Mouse (Mus musculus) hindbrain, embryonic 10.5 days (tissue): ENCODE data around the gene Per1. TPM values are rescaled to one million over a fixed set of nuclear protein-coding genes. Genes with fewer than 3 reads are reported as not detected.

Experiments
- DNase-seq: peaks from one replicate; pipeline ENCODE4 v3.0.0-alpha.2; 2017; ENCODE audit warnings: low spot score
- H3K27ac ChIP-seq: fragments of 300-500 bp; sonication (generic); 2 replicates; pipeline ENCODE4 v1.5.1; 2016; ENCODE audit warnings: mild to moderate bottlenecking, moderate library complexity
- H3K27me3 ChIP-seq: fragments of 300-500 bp; sonication (generic); 2 replicates; pipeline ENCODE4 v1.6.1; 2016; ENCODE audit warnings: mild to moderate bottlenecking; ENCODE audit not compliant: poor library complexity, insufficient read depth, severe bottlenecking
- H3K36me3 ChIP-seq: fragments of 300-500 bp; sonication (generic); 2 replicates; pipeline ENCODE4 v1.6.1; 2016; ENCODE audit warnings: mild to moderate bottlenecking, moderate library complexity
- H3K4me1 ChIP-seq: fragments of 300-500 bp; sonication (generic); replicated peaks from 2 replicates; pipeline ENCODE4 v1.6.1; 2016; ENCODE audit warnings: mild to moderate bottlenecking
- H3K4me3 ChIP-seq: fragments of 300-500 bp; sonication (generic); 2 replicates; pipeline ENCODE4 v1.5.1; 2016; ENCODE audit warnings: mild to moderate bottlenecking, moderate library complexity
- H3K9me3 ChIP-seq: fragments of 300-500 bp; sonication (generic); 2 replicates; pipeline ENCODE4 v1.6.1; 2016; ENCODE audit warnings: mild to moderate bottlenecking, moderate library complexity
- WGBS: fragments of 180-500 bp; shearing (Covaris S2); methylation state at CpG from one replicate; pipeline ENCODE4 v1.1.7; 2016; 5-methylcytosine and 5-hydroxymethylcytosine counted together
- polyA plus RNA-seq: library from polyadenylated mRNA; unstranded; fragments of >200 nt; fragmentation: Nextera tagmentation; extraction: Ambion mirVana; gene quantifications from 2 replicates; pipeline ENCODE4 v1.2.1, GENCODE M21; 2016

Gene Per1
- polyA plus RNA-seq, 1 experiment from 2014 or later = 9.8 TPM

GRCm38 (mm10) chr11:69070093-69070492 is 24.9 kb upstream of the Per1 start:
- H3K27me3 ChIP-seq = peaks cover 7% of the 10 kb centered on the region; the same call in 1 of the 2 replicates
- H3K27ac ChIP-seq = peak overlapping the region; percentile 98
- peaks cover 59% of the 10 kb centered on the region for H3K4me1 ChIP-seq
- H3K4me3 ChIP-seq = peak overlapping the region; percentile 79
- H3K36me3 ChIP-seq = no peaks in the 10 kb centered on the region
- under 1% methylated on average over 13 of the region's 13 CpGs for WGBS
- no peak for DNase-seq
- no peaks in the 10 kb centered on the region for H3K9me3 ChIP-seq

- Histone ChIP-seq H3K27ac (peak within 1 kb of the TSS; percentile 98), H3K4me3 (peak within 1 kb of the TSS; percentile 79), H3K9me3 (no peaks in the 10 kb centered on the region), H3K36me3 (no peaks in the 10 kb centered on the region), H3K4me1 (peaks cover 59% of the 10 kb centered on the region), H3K27me3 (peaks cover 6% of the 10 kb centered on the region; the same call in 1 of the 2 replicates)
- WGBS = under 1% methylated on average over 47 of the region's 47 CpGs
- peak; percentile 96 for DNase-seq
Measured at GRCm38 (mm10) chr11:69070590-69071222, 24.3 kb upstream of the Per1 start, which contains the start of gene Tmem107. Tmem107 (plus strand) TSS chr11:69070806.

- Histone ChIP-seq H3K27ac (peak overlapping the region; percentile 98), H3K36me3 (no peaks in the 10 kb centered on the region), H3K4me1 (peaks cover 54% of the 10 kb centered on the region), H3K27me3 (peaks cover 2% of the 10 kb centered on the region; the same call in 1 of the 2 replicates), H3K9me3 (no peaks in the 10 kb centered on the region), H3K4me3 (peak overlapping the region; percentile 79)
- 25% methylated on average over 9 of the region's 9 CpGs for WGBS
- no peak for DNase-seq
Measured at GRCm38 (mm10) chr11:69071262-69071661, 23.8 kb upstream of the Per1 start.

GRCm38 (mm10) chr11:69072234-69072633 is 22.8 kb upstream of the Per1 start:
- no peaks in the 10 kb centered on the region for H3K36me3 ChIP-seq
- H3K27me3 ChIP-seq = no peaks in the 10 kb centered on the region
- 81% methylated on average over 11 of the region's 11 CpGs for WGBS
- peak overlapping the region; percentile 79 for H3K4me3 ChIP-seq
- H3K4me1 ChIP-seq = peaks cover 45% of the 10 kb centered on the region
- no peak for DNase-seq
- H3K27ac ChIP-seq = peak overlapping the region; percentile 96
- H3K9me3 ChIP-seq = no peaks in the 10 kb centered on the region

- DNase-seq = no peak
- H3K36me3 ChIP-seq = no peaks in the 10 kb centered on the region
- H3K9me3 ChIP-seq = no peaks in the 10 kb centered on the region
Measured at GRCm38 (mm10) chr11:69072666-69073064, 22.4 kb upstream of the Per1 start.

GRCm38 (mm10) chr11:69073065-69073888 is 21.7 kb upstream of the Per1 start:
- H3K9me3 ChIP-seq = no peaks in the 10 kb centered on the region
- H3K27me3 ChIP-seq = no peaks in the 10 kb centered on the region
- DNase-seq = peak; percentile 83
- peak overlapping the region; percentile 79 for H3K4me3 ChIP-seq
- peaks cover 48% of the 10 kb centered on the region for H3K4me1 ChIP-seq
- H3K27ac ChIP-seq = peak overlapping the region; percentile 96
- no peaks in the 10 kb centered on the region for H3K36me3 ChIP-seq
- WGBS = under 1% methylated on average over 14 of the region's 14 CpGs

More at GRCm38 (mm10) chr11:69072666-69073064, 22.4 kb upstream of the Per1 start:
- Histone ChIP-seq H3K27me3 (no peaks in the 10 kb centered on the region), H3K4me1 (peaks cover 45% of the 10 kb centered on the region), H3K4me3 (peak overlapping the region; percentile 79), H3K27ac (peak overlapping the region; percentile 96)
- WGBS = 14% methylated on average over 9 of the region's 9 CpGs

- DNase-seq = no peak
- Histone ChIP-seq H3K9me3 (no peaks in the 10 kb centered on the region), H3K4me3 (no peak overlapping the region), H3K27me3 (no peaks in the 10 kb centered on the region), H3K4me1 (peaks cover 48% of the 10 kb centered on the region), H3K36me3 (no peaks in the 10 kb centered on the region), H3K27ac (peak overlapping the region; percentile 96; the same call in 1 of the 2 replicates)
- WGBS = 40% methylated on average over 6 of the region's 6 CpGs
Measured at GRCm38 (mm10) chr11:69073951-69074775, 20.9 kb upstream of the Per1 start.

- WGBS = 61% methylated on average over 2 of the region's 2 CpGs
- Histone ChIP-seq H3K27ac (no peak overlapping the region), H3K27me3 (no peaks in the 10 kb centered on the region), H3K4me3 (no peak overlapping the region), H3K4me1 (peaks cover 44% of the 10 kb centered on the region), H3K36me3 (no peaks in the 10 kb centered on the region), H3K9me3 (no peaks in the 10 kb centered on the region)
- no peak for DNase-seq
Measured at GRCm38 (mm10) chr11:69074776-69075069, 20.3 kb upstream of the Per1 start.

- Histone ChIP-seq H3K27me3 (no peaks in the 10 kb centered on the region), H3K4me1 (peaks cover 35% of the 10 kb centered on the region), H3K27ac (no peak overlapping the region), H3K36me3 (no peaks in the 10 kb centered on the region), H3K4me3 (no peak overlapping the region), H3K9me3 (no peaks in the 10 kb centered on the region)
- 43% methylated on average over 9 of the region's 9 CpGs for WGBS
- DNase-seq = no peak
Measured at GRCm38 (mm10) chr11:69075764-69076479, 19.1 kb upstream of the Per1 start.

- H3K36me3 ChIP-seq = no peaks in the 10 kb centered on the region
- H3K27me3 ChIP-seq = no peaks in the 10 kb centered on the region
- no peak overlapping the region for H3K4me3 ChIP-seq
- H3K27ac ChIP-seq = no peak overlapping the region
- peaks cover 29% of the 10 kb centered on the region for H3K4me1 ChIP-seq
- 78% methylated on average over 5 of the region's 5 CpGs for WGBS
- H3K9me3 ChIP-seq = no peaks in the 10 kb centered on the region
- no peak for DNase-seq
Measured at GRCm38 (mm10) chr11:69076572-69076971, 18.4 kb upstream of the Per1 start.

GRCm38 (mm10) chr11:69077316-69077715 is 17.7 kb upstream of the Per1 start:
- H3K4me3 ChIP-seq = no peak overlapping the region
- no peaks in the 10 kb centered on the region for H3K9me3 ChIP-seq
- H3K36me3 ChIP-seq = no peaks in the 10 kb centered on the region
- no peak overlapping the region for H3K27ac ChIP-seq
- peaks cover 21% of the 10 kb centered on the region for H3K4me1 ChIP-seq
- DNase-seq = no peak
- H3K27me3 ChIP-seq = no peaks in the 10 kb centered on the region
- WGBS = 86% methylated on average over 9 of the region's 9 CpGs

- Histone ChIP-seq H3K27ac (no peak overlapping the region), H3K27me3 (no peaks in the 10 kb centered on the region), H3K9me3 (no peaks in the 10 kb centered on the region), H3K4me3 (no peak overlapping the region), H3K4me1 (peaks cover 15% of the 10 kb centered on the region), H3K36me3 (no peaks in the 10 kb centered on the region)
- DNase-seq = no peak
- 79% methylated on average over 6 of the region's 6 CpGs for WGBS
Measured at GRCm38 (mm10) chr11:69078041-69078440, 17.0 kb upstream of the Per1 start.
